Comparison of ENCODE assay signal across 8 mouse cellular contexts in the genomic region with DNA sequence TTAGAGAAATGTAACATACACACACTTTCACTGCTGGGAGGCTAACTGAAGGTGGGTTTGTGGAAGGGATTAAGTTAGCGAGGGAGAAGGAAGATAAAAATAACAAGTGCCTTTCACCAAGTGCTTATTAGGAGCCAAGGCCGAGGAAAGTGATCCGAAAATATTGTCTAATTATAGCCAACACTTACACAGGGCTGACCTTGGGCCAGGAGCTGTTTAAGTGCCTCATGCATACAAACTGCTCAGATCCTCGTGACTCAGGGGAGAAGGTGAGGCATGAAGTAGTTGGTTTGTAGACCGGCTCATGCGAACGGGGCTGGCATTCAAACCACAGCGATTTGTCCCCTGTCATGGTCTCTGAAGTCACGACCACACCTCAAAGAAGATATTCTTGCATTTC. TPM values are rescaled to one million over a fixed set of nuclear protein-coding genes. Genes with fewer than 3 reads are reported as not detected.
A peak's percentile ranks its signal among the peaks of the same experiment; 100 is the strongest.
DNase-seq lines count a peak whose midpoint lies in the region; ATAC-seq and TF ChIP-seq lines count a peak whose summit lies in the region.

No protein-coding gene starts in this region.

- no peak overlapping the region for H3K9ac ChIP-seq in limb, embryonic 12.5 days (replicated peaks)
- peak overlapping the region; percentile 48; the same call in 1 of the 2 replicates for H3K9ac ChIP-seq in embryonic facial prominence, embryonic 14.5 days (ENCODE audit: low read depth, low read length)
- H3K9ac ChIP-seq in hindbrain, embryonic 15.5 days = peak overlapping the region; percentile 20; the same call in 1 of the 2 replicates

- H3ac ChIP-seq in myocyte (ENCODE audit: control insufficient read depth, insufficient read length) = no peak overlapping the region

- H3K79me2 ChIP-seq in myocyte (ENCODE audit: control insufficient read depth, insufficient read depth) = no peaks in the 10 kb centered on the region

- DNase-seq in limb, embryonic 10.5 days (ENCODE audit: low spot score) = no peak
- DNase-seq in embryonic facial prominence, embryonic 14.5 days (ENCODE audit: low spot score) = no peak
- no peak for DNase-seq in T-cell, adult 2 months (ENCODE audit: low spot score)
- no peak for DNase-seq in left cerebral cortex, postnatal 14 days (ENCODE audit: low spot score in 2 of 2)
- no peak for DNase-seq in ovary, postnatal 10 days (ENCODE audit: low spot score)

- peaks cover 23% of the 10 kb centered on the region for H3K4me1 ChIP-seq in limb, embryonic 12.5 days (replicated peaks)
- peaks cover 38% of the 10 kb centered on the region for H3K4me1 ChIP-seq in limb, embryonic 10.5 days
- H3K4me1 ChIP-seq in embryonic facial prominence, embryonic 14.5 days (ENCODE audit: control insufficient read depth, insufficient read depth, low read length) = peaks cover 12% of the 10 kb centered on the region; the same call in 1 of the 2 replicates
- peaks cover 22% of the 10 kb centered on the region for H3K4me1 ChIP-seq in hindbrain, embryonic 15.5 days (replicated peaks)

- WGBS in limb, embryonic 12.5 days = 56% methylated on average over 9 of the region's 9 CpGs
- WGBS in limb, embryonic 10.5 days = 66% methylated on average over 9 of the region's 9 CpGs
- 53% methylated on average over 9 of the region's 9 CpGs for WGBS in embryonic facial prominence, embryonic 14.5 days
- WGBS in hindbrain, embryonic 15.5 days = 74% methylated on average over 9 of the region's 9 CpGs

- no peak for ATAC-seq in limb, embryonic 12.5 days (ENCODE audit: insufficient number of reproducible peaks, insufficient read depth, low FRiP score, low TSS enrichment, low read depth)
- ATAC-seq in embryonic facial prominence, embryonic 14.5 days (ENCODE audit: low read depth) = no peak
- no peak for ATAC-seq in hindbrain, embryonic 15.5 days (ENCODE audit: low FRiP score, low read depth)

- intact Hi-C loops in left cerebral cortex, postnatal 14 days (cut with DNase I) = loop anchor here (1.0 to 2.0 kb wide), 2 partner anchors 42 to 72 kb away; no protein-coding TSS in a partner anchor

- TF ChIP-seq POLR2A in myocyte (IDR thresholded peaks at IDR 0.05; ENCODE audit: insufficient read length, low read depth) = peak; percentile 20

- H3K4me3 ChIP-seq in limb, embryonic 12.5 days (replicated peaks) = no peak overlapping the region
- no peak overlapping the region for H3K4me3 ChIP-seq in limb, embryonic 10.5 days
- no peak overlapping the region; the same call in 1 of the 2 replicates for H3K4me3 ChIP-seq in embryonic facial prominence, embryonic 14.5 days (ENCODE audit: low read depth, low read length)
- 0 out of 2 replicates have a peak overlapping the region, but pooled peaks have one; percentile 10 for H3K4me3 ChIP-seq in hindbrain, embryonic 15.5 days
- H3K4me3 ChIP-seq in myocyte = peak overlapping the region; percentile 8

- peak overlapping the region; percentile 37 for H3K4me2 ChIP-seq in limb, embryonic 12.5 days
- peak overlapping the region; percentile 46 for H3K4me2 ChIP-seq in embryonic facial prominence, embryonic 14.5 days (ENCODE audit: low read depth, low read length)
- H3K4me2 ChIP-seq in hindbrain, embryonic 15.5 days = peak overlapping the region; percentile 50
- peak overlapping the region; percentile 85 for H3K4me2 ChIP-seq in myocyte (ENCODE audit: low read depth)

- no peaks in the 10 kb centered on the region for H3K36me3 ChIP-seq in limb, embryonic 12.5 days
- no peaks in the 10 kb centered on the region for H3K36me3 ChIP-seq in limb, embryonic 10.5 days
- H3K36me3 ChIP-seq in embryonic facial prominence, embryonic 14.5 days (ENCODE audit: control insufficient read depth, insufficient read depth, low read length) = no peaks in the 10 kb centered on the region
- no peaks in the 10 kb centered on the region for H3K36me3 ChIP-seq in hindbrain, embryonic 15.5 days
- H3K36me3 ChIP-seq in myocyte (ENCODE audit: control insufficient read depth, insufficient read depth) = no peaks in the 10 kb centered on the region

- H3K27me3 ChIP-seq in limb, embryonic 12.5 days = peaks cover 9% of the 10 kb centered on the region
- H3K27me3 ChIP-seq in limb, embryonic 10.5 days (ENCODE audit: low read depth, poor library complexity, severe bottlenecking) = peaks cover 18% of the 10 kb centered on the region
- no peaks in the 10 kb centered on the region for H3K27me3 ChIP-seq in embryonic facial prominence, embryonic 14.5 days (replicated peaks; ENCODE audit: control insufficient read depth, insufficient read depth, low read length)
- no peaks in the 10 kb centered on the region for H3K27me3 ChIP-seq in hindbrain, embryonic 15.5 days
- H3K27me3 ChIP-seq in myocyte (ENCODE audit: control insufficient read depth, insufficient read depth, insufficient read length) = no peaks in the 10 kb centered on the region

- H3K27ac ChIP-seq in limb, embryonic 12.5 days = no peak overlapping the region
- no peak overlapping the region for H3K27ac ChIP-seq in limb, embryonic 10.5 days
- H3K27ac ChIP-seq in embryonic facial prominence, embryonic 14.5 days (replicated peaks; ENCODE audit: low read depth, low read length) = no peak overlapping the region; the same call in 1 of the 2 replicates
- no peak overlapping the region for H3K27ac ChIP-seq in hindbrain, embryonic 15.5 days (replicated peaks)

- H3K9me3 ChIP-seq in limb, embryonic 12.5 days = no peaks in the 10 kb centered on the region
- no peaks in the 10 kb centered on the region for H3K9me3 ChIP-seq in limb, embryonic 10.5 days (replicated peaks)
- no peaks in the 10 kb centered on the region for H3K9me3 ChIP-seq in embryonic facial prominence, embryonic 14.5 days (ENCODE audit: control insufficient read depth, low read length)
- H3K9me3 ChIP-seq in hindbrain, embryonic 15.5 days = no peaks in the 10 kb centered on the region

TF ChIP-seq in myocyte, 11 proteins besides CTCF, POLR2A, EP300 and RAD21:
- TF ChIP-seq CEBPB (IDR thresholded peaks at IDR 0.05; ENCODE audit: insufficient read depth, poor library complexity, severe bottlenecking) (no peak), MYOD1 (IDR thresholded peaks at IDR 0.05; ENCODE audit: control insufficient read depth in 1 of 3, insufficient read length in 2 of 3, low read depth in 2 of 3) (no peak), SRF (IDR thresholded peaks at IDR 0.05; ENCODE audit: control insufficient read depth, insufficient read length, low read depth) (no peak), MYOG (IDR thresholded peaks at IDR 0.05; ENCODE audit: control insufficient read depth in 1 of 3, insufficient read depth in 1 of 3, insufficient read length in 2 of 3, low read depth in 2 of 3) (no peak), POLR2AphosphoS2 (IDR thresholded peaks at IDR 0.05; ENCODE audit: insufficient read length, low read depth) (no peak), TCF12 (IDR thresholded peaks at IDR 0.05; ENCODE audit: insufficient read depth, poor library complexity, severe bottlenecking) (no peak), USF1 (IDR thresholded peaks at IDR 0.05; ENCODE audit: low read depth) (no peak), MAX (IDR thresholded peaks at IDR 0.05; ENCODE audit: low read depth) (no peak), TCF3 (IDR thresholded peaks at IDR 0.05; ENCODE audit: insufficient read length, low read depth) (no peak), E2F4 (IDR thresholded peaks at IDR 0.05; ENCODE audit: insufficient read depth) (no peak), REST (IDR thresholded peaks at IDR 0.05; ENCODE audit: insufficient read depth, insufficient read length) (no peak)

RNA-seq across cellular contexts. Expression of gene Nr4a1, which starts 12.8 kb away (rescaled TPM):
- polyA plus RNA-seq in limb, embryonic 12.5 days (2016; fragmentation: Nextera tagmentation; extraction: Ambion mirVana) = 5.5 and 7.0 TPM in 2 replicates
- 4.1 and 7.1 TPM in 2 replicates for polyA plus RNA-seq in limb, embryonic 10.5 days (2016; fragmentation: Nextera tagmentation; extraction: Ambion mirVana)
- 11.5 and 12.4 TPM in 2 replicates for polyA plus RNA-seq in embryonic facial prominence, embryonic 14.5 days (2014; fragmentation: Nextera tagmentation; extraction: Ambion mirVana)
- 6.6 and 6.9 TPM in 2 replicates for polyA plus RNA-seq in hindbrain, embryonic 15.5 days (2015; fragmentation: Nextera tagmentation; extraction: Ambion mirVana)
- 15.3 TPM for polyA plus RNA-seq in myocyte (2012; fragmentation: generic; extraction: Trizol)
- total RNA-seq in left cerebral cortex, postnatal 14 days (2021) = 10 to 100 TPM; 65.6 to 78.4 TPM

RNA-seq across cellular contexts. Expression of gene Grasp, which starts 17.2 kb away (rescaled TPM):
- 7.9 and 10.5 TPM in 2 replicates for polyA plus RNA-seq in limb, embryonic 12.5 days (2016; fragmentation: Nextera tagmentation; extraction: Ambion mirVana)
- polyA plus RNA-seq in limb, embryonic 10.5 days (2016; fragmentation: Nextera tagmentation; extraction: Ambion mirVana) = 5.4 and 6.9 TPM in 2 replicates
- polyA plus RNA-seq in embryonic facial prominence, embryonic 14.5 days (2014; fragmentation: Nextera tagmentation; extraction: Ambion mirVana) = 6.1 and 7.9 TPM in 2 replicates
- 1.9 and 2.4 TPM in 2 replicates for polyA plus RNA-seq in hindbrain, embryonic 15.5 days (2015; fragmentation: Nextera tagmentation; extraction: Ambion mirVana)
- 11.0 TPM for polyA plus RNA-seq in myocyte (2012; fragmentation: generic; extraction: Trizol)
- 10 to 100 TPM; 58.2 to 67.1 TPM for total RNA-seq in left cerebral cortex, postnatal 14 days (2021)

RNA-seq across cellular contexts. Expression of gene Atg101, which starts 42.8 kb away (rescaled TPM):
- polyA plus RNA-seq in limb, embryonic 12.5 days (2016; fragmentation: Nextera tagmentation; extraction: Ambion mirVana) = 66.9 and 67.4 TPM in 2 replicates
- 92.3 and 97.5 TPM in 2 replicates for polyA plus RNA-seq in limb, embryonic 10.5 days (2016; fragmentation: Nextera tagmentation; extraction: Ambion mirVana)
- polyA plus RNA-seq in embryonic facial prominence, embryonic 14.5 days (2014; fragmentation: Nextera tagmentation; extraction: Ambion mirVana) = 49.9 and 62.0 TPM in 2 replicates
- 75.5 and 76.5 TPM in 2 replicates for polyA plus RNA-seq in hindbrain, embryonic 15.5 days (2015; fragmentation: Nextera tagmentation; extraction: Ambion mirVana)
- polyA plus RNA-seq in myocyte (2012; fragmentation: generic; extraction: Trizol) = 110 TPM
- 10 to 100 TPM; 38.5 to 43.2 TPM for total RNA-seq in left cerebral cortex, postnatal 14 days (2021)

RNA-seq across cellular contexts. Expression of gene 6030408B16Rik, which starts 51.8 kb away (rescaled TPM):
- 4.5 and 4.7 TPM in 2 replicates for polyA plus RNA-seq in limb, embryonic 12.5 days (2016; fragmentation: Nextera tagmentation; extraction: Ambion mirVana)
- polyA plus RNA-seq in limb, embryonic 10.5 days (2016; fragmentation: Nextera tagmentation; extraction: Ambion mirVana) = 1.8 and 4.1 TPM in 2 replicates
- 0.79 and 0.84 TPM in 2 replicates for polyA plus RNA-seq in embryonic facial prominence, embryonic 14.5 days (2014; fragmentation: Nextera tagmentation; extraction: Ambion mirVana)
- polyA plus RNA-seq in hindbrain, embryonic 15.5 days (2015; fragmentation: Nextera tagmentation; extraction: Ambion mirVana) = 0.31 TPM in 1 of 2 replicates, not detected in the other
- 0.16 TPM for polyA plus RNA-seq in myocyte (2012; fragmentation: generic; extraction: Trizol)
- total RNA-seq in left cerebral cortex, postnatal 14 days (2021) = under 1 TPM; 0.24 to 0.49 TPM

Comparison
In these comparisons a context has a peak if more than half of its experiments do, and no peak if none do; other contexts are left out.
1. H3K4me3 ChIP-seq: peak in hindbrain, embryonic 15.5 days (single experiment) and myocyte (single experiment); none in limb, embryonic 12.5 days (single experiment), limb, embryonic 10.5 days (single experiment) and embryonic facial prominence, embryonic 14.5 days (single experiment).
2. Peak in every context shown above with its lines, with median percentiles within 50 percentile points of each other: H3K4me2 ChIP-seq.